Mouse (Mus musculus) cerebellum, postnatal 4 days (tissue): ENCODE data around the gene Pigs.

Source experiments
- DNase-seq, 2 experiments: peaks; one replicate each; pipeline ENCODE4 v3.0.0; 2022; ENCODE audit warnings: low spot score in 2 of 2, mixed read lengths in 1 of 2

The Pigs gene

GRCm38 (mm10) chr11:78364103-78364502, 35.9 kb downstream of the Pigs start:
- no peak for DNase-seq

- no peak for DNase-seq
Measured at GRCm38 (mm10) chr11:78367456-78368225, 39.4 kb downstream of the Pigs start.

GRCm38 (mm10) chr11:78370389-78370788, 42.2 kb downstream of the Pigs start:
- DNase-seq: no peak

GRCm38 (mm10) chr11:78371711-78372110, 43.5 kb downstream of the Pigs start:
- DNase-seq: no peak

- no peak for DNase-seq
Measured at GRCm38 (mm10) chr11:78372166-78372565, 44.0 kb downstream of the Pigs start.

- no peak for DNase-seq
Measured at GRCm38 (mm10) chr11:78372610-78373009, 44.4 kb downstream of the Pigs start.

GRCm38 (mm10) chr11:78374147-78374546, 45.9 kb downstream of the Pigs start:
- no peak for DNase-seq

- DNase-seq: no peak
Measured at GRCm38 (mm10) chr11:78377549-78378159, 49.4 kb downstream of the Pigs start.

GRCm38 (mm10) chr11:78380351-78380750, 52.1 kb downstream of the Pigs start:
- peak in 1 of 2 experiments; percentile 21 for DNase-seq

- no peak for DNase-seq
Measured at GRCm38 (mm10) chr11:78380996-78381395, 52.8 kb downstream of the Pigs start.

- no peak for DNase-seq
Measured at GRCm38 (mm10) chr11:78382286-78382685, 54.1 kb downstream of the Pigs start.

GRCm38 (mm10) chr11:78382701-78383100, 54.5 kb downstream of the Pigs start:
- no peak for DNase-seq

GRCm38 (mm10) chr11:78385776-78386175, 57.6 kb downstream of the Pigs start:
- DNase-seq: no peak

- no peak for DNase-seq
Measured at GRCm38 (mm10) chr11:78386508-78387043, 58.4 kb downstream of the Pigs start, which contains the start of gene Foxn1. TSS of gene Foxn1 (minus strand) at chr11:78386558.
